Mouse (Mus musculus): Measurements from ENCODE around the gene Olfr126. TPM values are rescaled to one million over a fixed set of nuclear protein-coding genes. Genes with fewer than 3 reads are reported as not detected.

Olfr126 gene
- not detected for polyA plus RNA-seq (2017; shearing (Covaris generic))

DNA sequence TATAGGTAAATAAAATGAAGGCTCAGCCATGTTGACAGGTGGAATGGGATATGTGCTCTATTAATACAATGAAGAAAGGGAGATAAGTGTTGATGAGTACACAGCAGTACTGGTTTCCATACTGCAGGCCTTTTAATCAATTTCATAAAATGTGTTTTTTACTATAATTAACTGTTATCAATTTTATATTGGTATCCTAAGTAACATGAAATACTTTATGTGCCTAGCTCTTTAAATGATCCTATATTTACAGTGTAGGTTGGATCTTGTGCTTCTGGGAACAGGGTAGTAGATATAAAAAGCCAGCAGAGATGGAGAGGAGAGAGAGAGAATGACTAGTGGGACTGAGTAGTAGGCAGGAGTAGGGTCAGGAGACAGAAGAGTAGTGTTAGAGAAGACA is at the start of gene Olfr126:
TSS of gene Olfr126 (plus strand) at position 301 of the 400 bp plus-strand sequence.
- ATAC-seq = no peak

- ATAC-seq = no peak
Observed at GRCm38 (mm10) chr17:37799588-37799987, 47.7 kb upstream of the Olfr126 start, which contains the start of gene Olfr124. Olfr124 (plus strand) TSS chr17:37799888.

- no peak for ATAC-seq
Observed at GRCm38 (mm10) chr17:37832649-37833048, 14.6 kb upstream of the Olfr126 start, which contains the start of gene Olfr125. Olfr125 (plus strand) TSS chr17:37832949.

- no peak for ATAC-seq
Observed at GRCm38 (mm10) chr17:37863901-37864300, 16.6 kb downstream of the Olfr126 start.

GRCm38 (mm10) chr17:37869676-37870205 is 22.5 kb downstream of the Olfr126 start:
- no peak for ATAC-seq

- no peak for ATAC-seq
Observed at GRCm38 (mm10) chr17:37873830-37874229, 26.5 kb downstream of the Olfr126 start.

DNA sequence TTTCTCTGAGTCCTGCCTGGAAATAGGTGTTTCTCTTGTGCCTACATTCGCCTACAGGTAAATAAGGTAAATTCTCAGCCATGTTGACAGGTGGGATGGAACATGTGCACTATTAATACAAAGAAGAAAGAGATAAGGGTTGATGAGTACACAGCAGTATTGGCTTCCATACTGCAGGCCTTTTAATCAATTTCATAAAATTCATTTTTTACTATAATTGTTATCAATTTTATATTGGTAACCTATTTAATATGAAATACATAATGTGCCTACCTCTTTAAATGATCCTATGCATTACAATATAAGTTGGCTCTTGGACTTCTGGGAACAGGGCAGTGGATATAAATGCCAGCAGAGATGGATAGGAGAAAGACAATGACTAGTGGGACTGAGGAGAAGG is 52.9 kb downstream of the Olfr126 start, which contains the start of gene Olfr127:
TSS of gene Olfr127 (plus strand) at position 301 of the 400 bp plus-strand sequence.
- no peak for ATAC-seq

Other genes with a start within 250 kb of the Olfr126 start
- not detected for gene Olfr115, start 220.4 kb upstream of the Olfr126 start, polyA plus RNA-seq (2017; shearing (Covaris generic))
- gene Olfr116, start 220.3 kb upstream of the Olfr126 start, polyA plus RNA-seq (2017; shearing (Covaris generic)) = not detected
- not detected for gene Olfr117, start 183.7 kb upstream of the Olfr126 start, polyA plus RNA-seq (2017; shearing (Covaris generic))
- gene Olfr118, start 180.5 kb upstream of the Olfr126 start, polyA plus RNA-seq (2017; shearing (Covaris generic)) = under 1 TPM in 1 of 3 experiments, not detected in 2; 0.60 TPM
- not detected for gene Olfr119, start 150.9 kb upstream of the Olfr126 start, polyA plus RNA-seq (2017; shearing (Covaris generic))
- gene Olfr120, start 125.7 kb upstream of the Olfr126 start, polyA plus RNA-seq (2017; shearing (Covaris generic)) = not detected
- gene Olfr121, start 98.6 kb upstream of the Olfr126 start, polyA plus RNA-seq (2017; shearing (Covaris generic)) = not detected
- gene Olfr122, start 78.9 kb upstream of the Olfr126 start, polyA plus RNA-seq (2017; shearing (Covaris generic)) = not detected
- not detected for gene Olfr123, start 54.0 kb upstream of the Olfr126 start, polyA plus RNA-seq (2017; shearing (Covaris generic))
- gene Olfr124, start 47.6 kb upstream of the Olfr126 start, polyA plus RNA-seq (2017; shearing (Covaris generic)) = not detected
- gene Olfr125, start 14.5 kb upstream of the Olfr126 start, polyA plus RNA-seq (2017; shearing (Covaris generic)) = not detected
- gene Olfr127, start 53.0 kb downstream of the Olfr126 start, polyA plus RNA-seq (2017; shearing (Covaris generic)) = not detected
- gene Olfr128, start 73.1 kb downstream of the Olfr126 start, polyA plus RNA-seq (2017; shearing (Covaris generic)) = not detected
- not detected for gene Olfr761, start 105.6 kb downstream of the Olfr126 start, polyA plus RNA-seq (2017; shearing (Covaris generic))
- not detected for gene Olfr129, start 212.6 kb downstream of the Olfr126 start, polyA plus RNA-seq (2017; shearing (Covaris generic))
- not detected for gene Olfr130, start 216.4 kb downstream of the Olfr126 start, polyA plus RNA-seq (2017; shearing (Covaris generic))
- gene Olfr131, start 241.2 kb downstream of the Olfr126 start, polyA plus RNA-seq (2017; shearing (Covaris generic)) = not detected